Mouse (Mus musculus) embryonic fibroblast, embryonic 13.5 days (primary cell): ENCODE measurements around the gene Vmn1r215.

Experiments used
- CTCF ChIP-seq: IDR thresholded peaks from 2 replicates; pipeline ENCODE4 v1.5.1; 2011; ENCODE audit warnings: mild to moderate bottlenecking, control low read depth, low read length, moderate library complexity, borderline replicate concordance; ENCODE audit not compliant: insufficient read depth
- POLR2A ChIP-seq: IDR thresholded peaks from 2 replicates; pipeline ENCODE4 v1.6.1; 2011; ENCODE audit warnings: low read depth, mild to moderate bottlenecking, control low read depth, low read length, moderate library complexity

- TF ChIP-seq POLR2A = no peak
- no peak for TF ChIP-seq CTCF
Measured at GRCm38 (mm10) chr13:23030118-23030517, 37.7 kb upstream of the Vmn1r215 start, which contains the start of gene Vmn1r214.
